Mouse (Mus musculus) ES-Bruce4 (cell line): ENCODE measurements around the gene Tnr. TPM values are rescaled to one million over a fixed set of nuclear protein-coding genes. Genes with fewer than 3 reads are reported as not detected.

Experiments
- H3K27ac ChIP-seq: 2 replicates; pipeline ENCODE4 v1.5.1; 2012; ENCODE audit warnings: low read length, inconsistent platforms; ENCODE audit not compliant: insufficient read depth
- H3K27me3 ChIP-seq: 2 replicates; pipeline ENCODE4 v1.6.1; 2012; ENCODE audit warnings: mild to moderate bottlenecking, low read length, inconsistent platforms; ENCODE audit not compliant: control insufficient read depth, poor library complexity, insufficient read depth, severe bottlenecking
- H3K36me3 ChIP-seq: 2 replicates; pipeline ENCODE4 v1.6.1; 2012; ENCODE audit warnings: inconsistent platforms, mild to moderate bottlenecking, low read length, moderate library complexity; ENCODE audit not compliant: control insufficient read depth, poor library complexity, insufficient read depth, severe bottlenecking
- H3K4me1 ChIP-seq: one replicate; pipeline ENCODE4 v1.8.1; 2011; ENCODE audit warnings: low read length; ENCODE audit not compliant: control insufficient read depth, insufficient read depth
- H3K4me3 ChIP-seq: 2 replicates; pipeline ENCODE4 v1.5.1; 2011; ENCODE audit warnings: low read depth, mild to moderate bottlenecking, low read length
- H3K9ac ChIP-seq: 2 replicates; pipeline ENCODE4 v1.6.1; 2012; ENCODE audit warnings: low read depth, mild to moderate bottlenecking, inconsistent platforms; ENCODE audit not compliant: poor library complexity, severe bottlenecking
- H3K9me3 ChIP-seq: replicated peaks from 2 replicates; pipeline ENCODE4 v1.6.1; 2012; ENCODE audit warnings: mild to moderate bottlenecking, low read length, inconsistent platforms; ENCODE audit not compliant: control insufficient read depth, poor library complexity, insufficient read depth, severe bottlenecking
- CTCF ChIP-seq: IDR thresholded peaks from one replicate; pipeline ENCODE4 v1.8.1; 2011; ENCODE audit warnings: low read depth, low read length
- EP300 ChIP-seq: IDR thresholded peaks from 2 replicates; pipeline ENCODE4 v1.6.1; 2011; ENCODE audit warnings: low read depth, low read length; ENCODE audit not compliant: insufficient read depth
- POLR2A ChIP-seq: IDR thresholded peaks from one replicate; pipeline ENCODE4 v1.8.1; 2011; ENCODE audit warnings: low read length; ENCODE audit not compliant: insufficient read depth
- polyA plus RNA-seq: library from polyadenylated mRNA; stranded (reverse); fragments of >200 nt; gene quantifications from 2 replicates; pipeline ENCODE4 v1.2.4, GENCODE M21; 2011; ENCODE audit warnings: low read depth; ENCODE audit not compliant: missing spikeins, insufficient read depth, insufficient read length

Tnr gene
- polyA plus RNA-seq, 1 experiment, result not detected

DNA sequence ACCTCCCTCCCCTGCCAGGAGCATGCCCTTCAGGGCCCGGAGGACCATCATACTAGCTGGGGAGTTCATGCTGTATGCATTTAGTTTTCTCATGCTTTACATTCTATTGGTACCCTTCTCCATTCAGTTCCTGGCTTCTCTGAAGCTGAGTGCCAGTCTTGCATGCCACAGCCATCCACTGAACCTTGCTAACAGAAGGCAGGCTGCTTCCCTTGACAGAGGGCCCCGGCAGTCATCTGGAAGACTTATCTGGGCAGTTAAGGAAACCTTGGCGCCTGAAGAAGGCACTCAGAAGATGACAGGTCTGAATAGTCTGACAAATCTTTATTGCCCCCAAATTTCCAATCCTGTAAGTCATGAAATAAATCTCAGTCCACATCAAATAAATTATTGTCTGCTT, 131.7 kb downstream of the Tnr start:
- Histone ChIP-seq H3K36me3 (no peaks in the 10 kb centered on the region), H3K27me3 (no peaks in the 10 kb centered on the region), H3K27ac (no peak overlapping the region), H3K9ac (no peak overlapping the region), H3K4me1 (no peaks in the 10 kb centered on the region), H3K9me3 (no peaks in the 10 kb centered on the region), H3K4me3 (no peak overlapping the region)
- no peak for TF ChIP-seq POLR2A
- TF ChIP-seq CTCF, result no peak
- no peak for TF ChIP-seq EP300

- H3K9ac ChIP-seq, result no peak overlapping the region
- no peak overlapping the region for H3K27ac ChIP-seq
- TF ChIP-seq EP300 (no peak), POLR2A (no peak), CTCF (no peak)
- H3K4me3 ChIP-seq, result no peak overlapping the region
- no peaks in the 10 kb centered on the region for H3K9me3 ChIP-seq
- H3K27me3 ChIP-seq, result no peaks in the 10 kb centered on the region
- no peaks in the 10 kb centered on the region for H3K36me3 ChIP-seq
- H3K4me1 ChIP-seq, result no peaks in the 10 kb centered on the region
Observed at GRCm38 (mm10) chr1:159657856-159658542, 134.4 kb downstream of the Tnr start.

GRCm38 (mm10) chr1:159660620-159661501, 137.3 kb downstream of the Tnr start:
- Histone ChIP-seq H3K4me1 (no peaks in the 10 kb centered on the region), H3K27ac (no peak overlapping the region), H3K27me3 (no peaks in the 10 kb centered on the region), H3K36me3 (no peaks in the 10 kb centered on the region), H3K9me3 (no peaks in the 10 kb centered on the region), H3K4me3 (no peak overlapping the region), H3K9ac (no peak overlapping the region)
- no peak for TF ChIP-seq POLR2A
- no peak for TF ChIP-seq CTCF
- no peak for TF ChIP-seq EP300

- no peaks in the 10 kb centered on the region for H3K27me3 ChIP-seq
- no peaks in the 10 kb centered on the region for H3K9me3 ChIP-seq
- no peaks in the 10 kb centered on the region for H3K4me1 ChIP-seq
- H3K27ac ChIP-seq, result no peak overlapping the region
- no peak overlapping the region for H3K9ac ChIP-seq
- no peak for TF ChIP-seq POLR2A
- no peak for TF ChIP-seq CTCF
- TF ChIP-seq EP300, result no peak
- no peak overlapping the region for H3K4me3 ChIP-seq
- no peaks in the 10 kb centered on the region for H3K36me3 ChIP-seq
Observed at GRCm38 (mm10) chr1:159664496-159664895, 140.9 kb downstream of the Tnr start.

DNA sequence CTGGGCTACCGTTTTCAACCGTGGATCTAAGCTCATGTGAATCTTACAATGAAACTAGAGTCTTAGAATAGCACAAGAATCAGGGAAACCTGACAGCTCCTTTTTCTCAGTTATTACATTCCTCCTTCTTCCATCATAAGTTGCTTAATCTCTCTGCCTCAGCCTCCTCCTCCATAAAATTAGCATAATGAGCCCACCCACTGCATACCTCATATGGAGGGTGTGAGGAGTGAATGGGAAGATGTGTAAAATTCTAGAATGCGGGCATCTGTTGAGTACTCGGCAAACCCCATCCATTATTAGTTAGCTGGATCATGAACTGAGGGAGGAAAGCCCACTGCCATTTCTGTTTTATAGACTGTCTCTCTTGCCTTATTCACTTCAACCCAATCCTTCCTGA, 141.4 kb downstream of the Tnr start:
- no peak for TF ChIP-seq POLR2A
- no peak for TF ChIP-seq CTCF
- TF ChIP-seq EP300, result no peak
- H3K9ac ChIP-seq, result no peak overlapping the region
- H3K27me3 ChIP-seq, result no peaks in the 10 kb centered on the region
- no peak overlapping the region for H3K27ac ChIP-seq
- H3K4me3 ChIP-seq, result no peak overlapping the region
- H3K4me1 ChIP-seq, result no peaks in the 10 kb centered on the region
- H3K36me3 ChIP-seq, result no peaks in the 10 kb centered on the region
- no peaks in the 10 kb centered on the region for H3K9me3 ChIP-seq

GRCm38 (mm10) chr1:159670629-159671150, 147.1 kb downstream of the Tnr start:
- H3K4me3 ChIP-seq, result no peak overlapping the region
- no peaks in the 10 kb centered on the region for H3K36me3 ChIP-seq
- H3K9me3 ChIP-seq, result no peaks in the 10 kb centered on the region
- H3K9ac ChIP-seq, result no peak overlapping the region
- no peak for TF ChIP-seq EP300
- no peak for TF ChIP-seq POLR2A
- TF ChIP-seq CTCF, result no peak
- H3K27me3 ChIP-seq, result no peaks in the 10 kb centered on the region
- no peaks in the 10 kb centered on the region for H3K4me1 ChIP-seq
- no peak overlapping the region for H3K27ac ChIP-seq
